Mouse (Mus musculus) MEL (cell line): ENCODE data around the gene Dlg1. TPM values are rescaled to one million over a fixed set of nuclear protein-coding genes. Genes with fewer than 3 reads are reported as not detected.

Experiments
- DNase-seq: peaks from one replicate; pipeline ENCODE4 v3.0.0; 2011; ENCODE audit warnings: low read depth, low spot score
- H3K27ac ChIP-seq: 2 replicates; pipeline ENCODE4 v1.5.1; 2012; ENCODE audit warnings: low read depth, mild to moderate bottlenecking, control low read depth, low read length, moderate library complexity; ENCODE audit not compliant: control insufficient read depth
- H3K27me3 ChIP-seq, 2 experiments: fragments of 150-350 bp in 1 of 2; sonication (generic) in 1 of 2; 2 replicates each; pipeline ENCODE4 v1.6.1; 2012; ENCODE audit warnings: low read length in 2 of 2, mild to moderate bottlenecking in 2 of 2, improper control_type of control experiment in 1 of 2, moderate library complexity in 1 of 2; ENCODE audit not compliant: insufficient read depth in 2 of 2, control insufficient read depth in 1 of 2
- H3K36me3 ChIP-seq, 2 experiments: 2 replicates each; pipeline ENCODE4 v1.6.1; 2012 to 2014; ENCODE audit warnings: low read length in 2 of 2, improper control_type of control experiment in 1 of 2, inconsistent platforms in 1 of 2, mild to moderate bottlenecking in 1 of 2; ENCODE audit not compliant: insufficient read depth in 2 of 2, control insufficient read depth in 1 of 2
- H3K4me1 ChIP-seq, 2 experiments: fragments of 150-350 bp in 1 of 2; sonication (generic) in 1 of 2; 2 replicates each; pipeline ENCODE4 v1.6.1; 2012; ENCODE audit warnings: low read length in 2 of 2, improper control_type of control experiment in 1 of 2, mild to moderate bottlenecking in 1 of 2; ENCODE audit not compliant: insufficient read depth in 2 of 2, control insufficient read depth in 1 of 2
- H3K4me3 ChIP-seq, 2 experiments: fragments of 150-350 bp in 1 of 2; sonication (generic) in 1 of 2; 2 replicates each; pipeline ENCODE4 v1.5.1; 2012; ENCODE audit warnings: low read depth in 2 of 2, low read length in 2 of 2, mild to moderate bottlenecking in 2 of 2, moderate library complexity in 2 of 2, control low read depth in 1 of 2, improper control_type of control experiment in 1 of 2; ENCODE audit not compliant: control insufficient read depth in 1 of 2, insufficient read depth in 1 of 2
- H3K79me2 ChIP-seq: 2 replicates; pipeline ENCODE4 v1.6.1; 2012; ENCODE audit warnings: mild to moderate bottlenecking, low read length, moderate library complexity; ENCODE audit not compliant: control insufficient read depth, poor library complexity, insufficient read depth
- H3K9ac ChIP-seq: 2 replicates; pipeline ENCODE4 v1.6.1; 2012; ENCODE audit warnings: low read depth, mild to moderate bottlenecking, control low read depth, low read length, moderate library complexity; ENCODE audit not compliant: control insufficient read depth, poor library complexity, severe bottlenecking
- H3K9me3 ChIP-seq: fragments of 150-350 bp; sonication (generic); replicated peaks from 2 replicates; pipeline ENCODE4 v1.6.1; 2012; ENCODE audit warnings: mild to moderate bottlenecking, low read length, improper control_type of control experiment, moderate library complexity; ENCODE audit not compliant: insufficient read depth
- CHD2 ChIP-seq: IDR thresholded peaks from 2 replicates; pipeline ENCODE4 v1.6.1; 2011; ENCODE audit warnings: low read length, improper control_type of control experiment
- CTCF ChIP-seq, 3 experiments: IDR thresholded peaks in 2 of 3; conservative IDR thresholded peaks in 1 of 3; 2 replicates each; pipeline ENCODE4 v1.5.1; 2011 to 2012; ENCODE audit warnings: low read length in 3 of 3, low read depth in 2 of 3, mild to moderate bottlenecking in 2 of 3, improper control_type of control experiment in 1 of 3, inconsistent platforms in 1 of 3, mixed read lengths in 1 of 3, moderate library complexity in 1 of 3; ENCODE audit not compliant: control insufficient read depth in 1 of 3, insufficient read depth in 1 of 3, poor library complexity in 1 of 3, severe bottlenecking in 1 of 3
- GABPA ChIP-seq: IDR thresholded peaks from 2 replicates; pipeline ENCODE4 v1.6.1; 2012; ENCODE audit warnings: low read depth, mild to moderate bottlenecking, inconsistent platforms, low read length, improper control_type of control experiment, moderate library complexity
- GATA1 ChIP-seq: IDR thresholded peaks from 2 replicates; pipeline ENCODE4 v1.6.1; 2011; ENCODE audit warnings: low read depth, low read length, improper control_type of control experiment
- HCFC1 ChIP-seq: IDR thresholded peaks from 2 replicates; pipeline ENCODE4 v1.6.1; 2012; ENCODE audit warnings: low read depth, mild to moderate bottlenecking, inconsistent platforms, low read length, improper control_type of control experiment, moderate library complexity
- JUND ChIP-seq: IDR thresholded peaks from 2 replicates; pipeline ENCODE4 v1.6.1; 2011; ENCODE audit warnings: low read depth, mild to moderate bottlenecking, improper control_type of control experiment, low read length
- KAT2A ChIP-seq: conservative IDR thresholded peaks from 2 replicates; pipeline ENCODE4 v1.6.1; 2012; ENCODE audit warnings: low read depth, low read length, improper control_type of control experiment, inconsistent platforms
- MAX ChIP-seq: IDR thresholded peaks from 2 replicates; pipeline ENCODE4 v1.6.1; 2011; ENCODE audit warnings: low read length, improper control_type of control experiment
- MEF2A ChIP-seq: IDR thresholded peaks from 2 replicates; pipeline ENCODE4 v1.6.1; 2014; ENCODE audit warnings: low read depth, mild to moderate bottlenecking, inconsistent platforms, low read length, improper control_type of control experiment; ENCODE audit not compliant: poor library complexity, insufficient replicate concordance, severe bottlenecking; ENCODE audit errors: extremely low read depth
- MXI1 ChIP-seq: IDR thresholded peaks from 2 replicates; pipeline ENCODE4 v1.6.1; 2011; ENCODE audit warnings: mild to moderate bottlenecking, low read depth, low read length, improper control_type of control experiment
- MYB ChIP-seq: IDR thresholded peaks from 2 replicates; pipeline ENCODE4 v1.6.1; 2011; ENCODE audit warnings: mild to moderate bottlenecking, low read depth, low read length, improper control_type of control experiment
- MYC ChIP-seq: IDR thresholded peaks from 2 replicates; pipeline ENCODE4 v1.6.1; 2011; ENCODE audit warnings: low read depth, mild to moderate bottlenecking, low read length, improper control_type of control experiment, moderate library complexity
- NELFE ChIP-seq: IDR thresholded peaks from 2 replicates; pipeline ENCODE4 v1.6.1; 2011; ENCODE audit warnings: low read depth, low read length, improper control_type of control experiment
- NRF1 ChIP-seq: IDR thresholded peaks from 2 replicates; pipeline ENCODE4 v1.6.1; 2014; ENCODE audit warnings: low read depth, mild to moderate bottlenecking, inconsistent platforms, low read length, improper control_type of control experiment, moderate library complexity; ENCODE audit not compliant: poor library complexity, insufficient read depth, severe bottlenecking
- POLR2AphosphoS2 ChIP-seq: IDR thresholded peaks from 2 replicates; pipeline ENCODE4 v1.6.1; 2011; ENCODE audit warnings: low read length, improper control_type of control experiment
- RCOR1 ChIP-seq: IDR thresholded peaks from 2 replicates; pipeline ENCODE4 v1.6.1; 2012; ENCODE audit warnings: low read depth, mild to moderate bottlenecking, inconsistent platforms, low read length, improper control_type of control experiment
- SIN3A ChIP-seq: IDR thresholded peaks from 2 replicates; pipeline ENCODE4 v1.6.1; 2012; ENCODE audit warnings: low read length, improper control_type of control experiment, inconsistent platforms
- TBP ChIP-seq: IDR thresholded peaks from 2 replicates; pipeline ENCODE4 v1.8.0; 2011; ENCODE audit warnings: low read depth, low read length, improper control_type of control experiment
- TCF12 ChIP-seq: IDR thresholded peaks from 2 replicates; pipeline ENCODE4 v1.6.1; 2014; ENCODE audit warnings: low read depth, mild to moderate bottlenecking, inconsistent platforms, low read length, improper control_type of control experiment, moderate library complexity
- UBTF ChIP-seq: IDR thresholded peaks from 2 replicates; pipeline ENCODE4 v1.6.1; 2012; ENCODE audit warnings: low read depth, mild to moderate bottlenecking, inconsistent platforms, low read length, improper control_type of control experiment, moderate library complexity, borderline replicate concordance; ENCODE audit not compliant: insufficient read depth
- USF1 ChIP-seq: IDR thresholded peaks from 2 replicates; pipeline ENCODE4 v1.6.1; 2014; ENCODE audit warnings: low read depth, mild to moderate bottlenecking, inconsistent platforms, low read length, improper control_type of control experiment, moderate library complexity
- ZC3H11A ChIP-seq: IDR thresholded peaks from 2 replicates; pipeline ENCODE4 v1.6.1; 2012; ENCODE audit warnings: low read depth, mild to moderate bottlenecking, inconsistent platforms, low read length, improper control_type of control experiment
- ZKSCAN1 ChIP-seq: IDR thresholded peaks from 2 replicates; pipeline ENCODE4 v1.6.1; 2012; ENCODE audit warnings: low read depth, mild to moderate bottlenecking, inconsistent platforms, low read length, improper control_type of control experiment, moderate library complexity
- polyA plus RNA-seq, 2 experiments: library from polyadenylated mRNA; stranded (reverse) in 1 of 2; unstranded in 1 of 2; fragments of >175 nt in 1 of 2; fragments of >200 nt in 1 of 2; gene quantifications; 2 replicates each; pipeline versions ENCODE4 v1.2.1 to v1.2.4; 2012; ENCODE audit warnings: low replicate concordance in 2 of 2, low read depth in 1 of 2; ENCODE audit not compliant: insufficient read length in 2 of 2, insufficient read depth in 1 of 2, missing spikeins in 1 of 2
- total RNA-seq: library from RNA; depleted of rRNA; stranded (reverse); fragments of 300-350 nt; gene quantifications from 2 replicates; pipeline ENCODE4 v1.2.3, GENCODE M21; 2012

Gene Dlg1
- total and polyA plus RNA-seq, 3 experiments = 25.7 to 74.6 (median 33.9) TPM

GRCm38 (mm10) chr16:31737081-31737480, 73.8 kb downstream of the Dlg1 start:
- TF ChIP-seq NELFE (no peak), GATA1 (no peak), CHD2 (no peak), TCF12 (no peak), TBP (no peak), ZKSCAN1 (no peak), CTCF (IDR thresholded peaks at IDR 0.05 in 2 of 3, conservative IDR thresholded peaks at IDR 0.05 in 1 of 3; ENCODE audit: control insufficient read depth in 1 of 3, insufficient read depth in 1 of 3, low read depth in 2 of 3, low read length in 3 of 3, poor library complexity in 1 of 3, severe bottlenecking in 1 of 3) (no peak), HCFC1 (no peak), MYC (no peak), SIN3A (no peak)
- Histone ChIP-seq H3K27me3 (no peaks in the 10 kb centered on the region), H3K27ac (no peak overlapping the region), H3K36me3 (no peaks in the 10 kb centered on the region), H3K9me3 (no peaks in the 10 kb centered on the region), H3K4me1 (no peaks in the 10 kb centered on the region), H3K9ac (no peak overlapping the region), H3K4me3 (no peak overlapping the region), H3K79me2 (peaks cover 7% of the 10 kb centered on the region; the same call in 1 of the 2 replicates)
- no peak for DNase-seq

- H3K9me3 ChIP-seq = no peaks in the 10 kb centered on the region
Observed at GRCm38 (mm10) chr16:31737761-31738160, 74.5 kb downstream of the Dlg1 start.

GRCm38 (mm10) chr16:31740271-31740670, 77.0 kb downstream of the Dlg1 start:
- TF ChIP-seq MYC = no peak
- TF ChIP-seq UBTF = no peak
- no peak for TF ChIP-seq JUND
- TF ChIP-seq MYB = no peak
- TF ChIP-seq CHD2 = no peak
- no peak for TF ChIP-seq RCOR1

More at GRCm38 (mm10) chr16:31737761-31738160, 74.5 kb downstream of the Dlg1 start:
- Histone ChIP-seq H3K36me3 (no peaks in the 10 kb centered on the region), H3K27ac (no peak overlapping the region), H3K4me3 (no peak overlapping the region), H3K27me3 (no peaks in the 10 kb centered on the region), H3K9ac (no peak overlapping the region), H3K79me2 (peaks cover 7% of the 10 kb centered on the region; the same call in 1 of the 2 replicates), H3K4me1 (no peaks in the 10 kb centered on the region)
- no peak for DNase-seq
- no peak for TF ChIP-seq MAX
- TF ChIP-seq ZC3H11A = no peak
- TF ChIP-seq KAT2A = no peak
- no peak for TF ChIP-seq USF1
- TF ChIP-seq GATA1 = no peak
- TF ChIP-seq MYC = no peak
- TF ChIP-seq NELFE = no peak
- TF ChIP-seq MXI1 = no peak
- TF ChIP-seq POLR2AphosphoS2 = no peak
- TF ChIP-seq NRF1 = no peak
- no peak for TF ChIP-seq GABPA
- TF ChIP-seq SIN3A = no peak
- TF ChIP-seq MEF2A = no peak

More at GRCm38 (mm10) chr16:31740271-31740670, 77.0 kb downstream of the Dlg1 start:
- peaks cover 5% of the 10 kb centered on the region; the same call in 1 of the 2 replicates for H3K79me2 ChIP-seq
- H3K4me1 ChIP-seq = no peaks in the 10 kb centered on the region
- H3K36me3 ChIP-seq = peaks cover 0 to 4% of the 10 kb centered on the region in 2 experiments; a peak in 1 of 4 replicates
- H3K27ac ChIP-seq = no peak overlapping the region
- no peaks in the 10 kb centered on the region for H3K27me3 ChIP-seq
- no peak overlapping the region for H3K4me3 ChIP-seq
- no peaks in the 10 kb centered on the region for H3K9me3 ChIP-seq
- no peak for DNase-seq
- H3K9ac ChIP-seq = no peak overlapping the region
